Mouse (Mus musculus) cerebellum, postnatal 25 days (tissue): ENCODE results near the gene Rsu1.
A peak's percentile ranks its signal among the peaks of the same experiment; 100 is the strongest.
"Not testable (repeated sequence)": the region's sequence is repeated elsewhere in the genome, so short reads cannot be mapped to it uniquely, and the experiment has no call there.

Source experiments
- DNase-seq, 2 experiments: peaks; one replicate each; pipeline ENCODE4 v3.0.0; 2021; ENCODE audit warnings: mixed read lengths in 2 of 2

Gene Rsu1

GRCm38 (mm10) chr2:13223451-13223850 is 47.8 kb downstream of the Rsu1 start:
- DNase-seq: no peak

- no peak for DNase-seq
Measured at GRCm38 (mm10) chr2:13220141-13220540, 51.1 kb downstream of the Rsu1 start.

- DNase-seq: no peak
Measured at GRCm38 (mm10) chr2:13218112-13218511, 53.1 kb downstream of the Rsu1 start.

- DNase-seq: no peak
Measured at GRCm38 (mm10) chr2:13206825-13207224, 64.4 kb downstream of the Rsu1 start.

- DNase-seq: no peak
Measured at GRCm38 (mm10) chr2:13206367-13206766, 64.8 kb downstream of the Rsu1 start.

GRCm38 (mm10) chr2:13202805-13203475 is 68.3 kb downstream of the Rsu1 start:
- no peak for DNase-seq

- DNase-seq: no peak
Measured at GRCm38 (mm10) chr2:13199713-13200112, 71.5 kb downstream of the Rsu1 start.

GRCm38 (mm10) chr2:13199033-13199432 is 72.2 kb downstream of the Rsu1 start:
- DNase-seq: no peak

GRCm38 (mm10) chr2:13195540-13195939 is 75.7 kb downstream of the Rsu1 start:
- DNase-seq: no peak

- no peak for DNase-seq
Measured at GRCm38 (mm10) chr2:13192157-13192556, 79.1 kb downstream of the Rsu1 start.

GRCm38 (mm10) chr2:13190767-13191166 is 80.4 kb downstream of the Rsu1 start:
- no peak for DNase-seq

GRCm38 (mm10) chr2:13188831-13189495 is 82.3 kb downstream of the Rsu1 start:
- DNase-seq: no peak

- DNase-seq: no peak
Measured at GRCm38 (mm10) chr2:13183124-13183523, 88.1 kb downstream of the Rsu1 start.

GRCm38 (mm10) chr2:13181899-13182298 is 89.3 kb downstream of the Rsu1 start:
- not testable (repeated sequence) for DNase-seq

- peak; percentile 17 to 53 for DNase-seq
Measured at GRCm38 (mm10) chr2:13177698-13178395, 93.4 kb downstream of the Rsu1 start.

GRCm38 (mm10) chr2:13176304-13176620 is 95.0 kb downstream of the Rsu1 start:
- no peak for DNase-seq

- DNase-seq: peak in 1 of 2 experiments; percentile 7
Measured at GRCm38 (mm10) chr2:13175536-13176303, 95.5 kb downstream of the Rsu1 start.

- peak; percentile 7 to 9 for DNase-seq
Measured at GRCm38 (mm10) chr2:13174461-13174860, 96.8 kb downstream of the Rsu1 start.

GRCm38 (mm10) chr2:13170651-13171050 is 100.6 kb downstream of the Rsu1 start:
- DNase-seq: no peak

GRCm38 (mm10) chr2:13169962-13170361 is 101.3 kb downstream of the Rsu1 start:
- no peak for DNase-seq

GRCm38 (mm10) chr2:13169158-13169890 is 101.9 kb downstream of the Rsu1 start:
- no peak for DNase-seq

GRCm38 (mm10) chr2:13168743-13169142 is 102.5 kb downstream of the Rsu1 start:
- peak; percentile 12 to 33 for DNase-seq

- DNase-seq: no peak
Measured at GRCm38 (mm10) chr2:13161717-13162116, 109.5 kb downstream of the Rsu1 start.
